Comparison of ENCODE assay signal across 8 mouse cellular contexts in the genomic region with DNA sequence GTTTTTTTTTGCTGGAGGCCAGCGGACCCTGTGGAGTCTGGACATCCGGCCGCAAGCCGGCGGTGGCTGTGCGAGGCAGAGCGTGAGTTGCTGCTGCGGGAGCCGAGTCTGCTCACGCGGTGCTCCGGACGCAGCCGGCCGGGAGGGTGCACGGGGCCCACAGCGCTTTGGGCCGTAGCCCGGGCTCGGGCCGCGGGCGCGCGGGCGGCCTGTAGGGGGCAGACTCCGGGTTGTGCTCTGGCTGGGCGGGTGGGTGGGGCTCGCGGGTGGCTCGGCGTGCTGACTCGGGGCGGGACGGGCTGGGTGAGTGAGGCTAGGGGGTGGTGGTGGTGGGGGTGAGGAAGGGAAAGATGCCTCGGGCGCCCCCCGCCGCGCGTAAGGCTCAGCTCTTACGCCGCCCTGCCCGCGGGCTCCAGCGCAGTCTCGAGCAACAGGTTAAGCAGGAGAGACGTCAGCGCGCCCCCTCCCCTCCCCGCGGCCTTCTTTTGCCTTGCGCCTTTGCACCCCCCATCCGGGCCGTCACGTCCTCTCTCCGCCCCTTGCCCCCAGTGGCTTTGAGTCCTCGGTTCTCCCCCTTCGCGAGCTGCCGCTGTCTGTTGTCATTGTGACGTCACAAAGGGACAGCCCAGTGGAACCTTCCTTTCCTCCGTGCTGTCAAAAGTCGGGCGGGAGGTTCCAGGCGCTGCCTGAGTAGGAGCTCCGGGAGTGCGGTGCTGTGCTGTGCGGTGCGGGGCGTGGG. TPM values are rescaled to one million over a fixed set of nuclear protein-coding genes. Genes with fewer than 3 reads are reported as not detected.
A peak's percentile ranks its signal among the peaks of the same experiment; 100 is the strongest.
DNase-seq lines count a peak whose midpoint lies in the region; ATAC-seq and TF ChIP-seq lines count a peak whose summit lies in the region.

No protein-coding gene starts in this region.

- peak; percentile 71 for TF ChIP-seq CTCF in heart, adult 2 months (IDR thresholded peaks at IDR 0.05)

- H3K4me2 ChIP-seq in embryonic facial prominence, embryonic 13.5 days, result peak overlapping the region; percentile 81

- under 1% methylated on average over 65 of the region's 71 CpGs for WGBS in embryonic facial prominence, embryonic 13.5 days
- WGBS in heart, adult 2 months, result under 1% methylated on average over 54 of the region's 71 CpGs

- no peaks in the 10 kb centered on the region for H3K27me3 ChIP-seq in embryonic facial prominence, embryonic 13.5 days
- H3K27me3 ChIP-seq in heart, adult 2 months (ENCODE audit: control insufficient read depth, insufficient read depth, low read length), result no peaks in the 10 kb centered on the region

- peak overlapping the region; percentile 77 for H3K4me3 ChIP-seq in embryonic facial prominence, embryonic 13.5 days
- peak overlapping the region; percentile 92 for H3K4me3 ChIP-seq in heart, adult 2 months

- DNase-seq in 3T3-L1 (ENCODE audit: low read depth, low spot score), result peak; percentile 75
- peak; percentile 92 to 96 for DNase-seq in adrenal gland, postnatal 36 days
- DNase-seq in heart, adult 2 months, result peak; percentile 92 to 95
- DNase-seq in kidney, adult 8-10 months, result peak; percentile 81 to 83
- DNase-seq in liver, result peak; percentile 93
- peak; percentile 51 to 77 for DNase-seq in monocyte, adult 2 months (ENCODE audit: low read depth in 1 of 2, low spot score in 2 of 2)
- peak; percentile 84 to 90 for DNase-seq in spleen, postnatal 14 days (ENCODE audit: low spot score in 2 of 2)

- H3K79me2 ChIP-seq in heart, adult 2 months (replicated peaks; ENCODE audit: control insufficient read depth, insufficient read depth, low read length), result peaks cover 2% of the 10 kb centered on the region

- H3K4me1 ChIP-seq in embryonic facial prominence, embryonic 13.5 days, result peaks cover 38% of the 10 kb centered on the region
- H3K4me1 ChIP-seq in heart, adult 2 months (ENCODE audit: control insufficient read depth, insufficient read depth, low read length), result peaks cover 11% of the 10 kb centered on the region

- peak; percentile 46 for TF ChIP-seq POLR2A in heart, adult 2 months (IDR thresholded peaks at IDR 0.05; ENCODE audit: insufficient read depth, low read depth, low read length)

- intact Hi-C loops in heart, adult 2 months (cut with DNase I), result loop anchor here (2.0 to 10.0 kb wide), 6 partner anchors 53 to 506 kb away; no protein-coding TSS in a partner anchor

- H3K9ac ChIP-seq in embryonic facial prominence, embryonic 13.5 days, result peak overlapping the region; percentile 91
- peak overlapping the region; percentile 85 for H3K9ac ChIP-seq in heart, adult 2 months (ENCODE audit: low read depth, low read length)

- H3K9me3 ChIP-seq in embryonic facial prominence, embryonic 13.5 days, result no peaks in the 10 kb centered on the region

- no peak for TF ChIP-seq EP300 in heart, adult 2 months (IDR thresholded peaks at IDR 0.05; ENCODE audit: insufficient read depth, low read depth, low read length)

- H3K27ac ChIP-seq in embryonic facial prominence, embryonic 13.5 days, result peak overlapping the region; percentile 86
- peak overlapping the region; percentile 93 for H3K27ac ChIP-seq in heart, adult 2 months

- no peaks in the 10 kb centered on the region for H3K36me3 ChIP-seq in embryonic facial prominence, embryonic 13.5 days
- peaks cover 24% of the 10 kb centered on the region for H3K36me3 ChIP-seq in heart, adult 2 months (ENCODE audit: control insufficient read depth, insufficient read depth, low read length)

- peak; percentile 22; the same call in 1 of the 2 replicates for ATAC-seq in embryonic facial prominence, embryonic 13.5 days (ENCODE audit: insufficient number of reproducible peaks, insufficient read depth, low FRiP score, low TSS enrichment, low read depth)

RNA-seq across cellular contexts. Expression of a gene that starts 4.3 kb away (rescaled TPM):
- 10 to 100 TPM; 35.8 to 40.6 TPM for total RNA-seq in adrenal gland, postnatal 36 days (2021)
- 34.6 and 36.6 TPM in 2 replicates for polyA plus RNA-seq in embryonic facial prominence, embryonic 13.5 days (2015; fragmentation: Nextera tagmentation; extraction: Ambion mirVana)
- 10 to 100 TPM; 20.2 to 24.5 TPM for total RNA-seq in heart, adult 2 months (2021)
- 7.3 and 11.5 TPM in 2 replicates for polyA plus RNA-seq in heart, adult 2 months (2012; rRNA removed)

Comparison
In these comparisons a context has a peak if more than half of its experiments do, and no peak if none do; other contexts are left out.
1. Peak in every context shown above with its lines: DNase-seq, ATAC-seq, H3K4me3 ChIP-seq and H3K27ac ChIP-seq.